Mouse (Mus musculus) testis, adult 2 months (tissue): ENCODE results near the gene Coa3. TPM values are rescaled to one million over a fixed set of nuclear protein-coding genes. Genes with fewer than 3 reads are reported as not detected.

Source experiments
- H3K27ac ChIP-seq: fragments of 200-500 bp; 2 replicates; pipeline ENCODE4 v1.5.1; 2012; ENCODE audit warnings: low read depth, low read length; ENCODE audit not compliant: control insufficient read depth, insufficient read depth
- H3K27me3 ChIP-seq: fragments of 200-500 bp; 2 replicates; pipeline ENCODE4 v1.6.1; 2012; ENCODE audit warnings: mild to moderate bottlenecking, low read length, moderate library complexity; ENCODE audit not compliant: control insufficient read depth, insufficient read depth
- H3K36me3 ChIP-seq: fragments of 200-500 bp; 2 replicates; pipeline ENCODE4 v1.6.1; 2012; ENCODE audit warnings: mild to moderate bottlenecking, low read length; ENCODE audit not compliant: control insufficient read depth, insufficient read depth
- H3K4me1 ChIP-seq: fragments of 200-500 bp; 2 replicates; pipeline ENCODE4 v1.6.1; 2012; ENCODE audit warnings: low read length; ENCODE audit not compliant: control insufficient read depth, insufficient read depth
- H3K4me3 ChIP-seq: fragments of 200-500 bp; 2 replicates; pipeline ENCODE4 v1.5.1; 2012; ENCODE audit warnings: low read depth, mild to moderate bottlenecking, low read length, moderate library complexity, mixed read lengths; ENCODE audit not compliant: control insufficient read depth
- CTCF ChIP-seq: fragments of 200-500 bp; IDR thresholded peaks from 2 replicates; pipeline ENCODE4 v1.5.1; 2012; ENCODE audit warnings: low read depth, mild to moderate bottlenecking, inconsistent platforms, low read length, moderate library complexity; ENCODE audit not compliant: control insufficient read depth, insufficient read depth, insufficient replicate concordance
- POLR2A ChIP-seq: fragments of 200-500 bp; IDR thresholded peaks from 2 replicates; pipeline ENCODE4 v1.6.1; 2012; ENCODE audit warnings: low read depth, mild to moderate bottlenecking, inconsistent platforms, low read length, moderate library complexity; ENCODE audit not compliant: control insufficient read depth
- polyA plus RNA-seq: library from polyadenylated mRNA; depleted of rRNA; stranded (reverse); fragments of >200 nt; gene quantifications from 2 replicates; pipeline ENCODE4 v1.2.3, GENCODE M21; 2012

Gene Coa3
- polyA plus RNA-seq, 1 experiment, result 46.6 TPM

GRCm38 (mm10) chr11:101259948-101260825 is 18.7 kb downstream of the Coa3 start, which contains the start of gene Wnk4:
Gene Wnk4 (plus strand): TSS chr11:101260567.
- H3K27me3 ChIP-seq, result peaks cover 2% of the 10 kb centered on the region; the same call in 1 of the 2 replicates
- peak within 1 kb of the TSS; percentile 79 for H3K4me3 ChIP-seq
- TF ChIP-seq POLR2A (peak; percentile 32), CTCF (no peak)
- 0 out of 2 replicates have a peak within 1 kb of the TSS, but pooled peaks have one; percentile 43 for H3K27ac ChIP-seq
- peaks cover 35% of the 10 kb centered on the region for H3K4me1 ChIP-seq
- H3K36me3 ChIP-seq, result no peaks in the 10 kb centered on the region

- Histone ChIP-seq H3K36me3 (no peaks in the 10 kb centered on the region), H3K4me1 (peaks cover 29% of the 10 kb centered on the region), H3K27ac (no peak overlapping the region), H3K4me3 (no peak overlapping the region), H3K27me3 (peaks cover 2% of the 10 kb centered on the region; the same call in 1 of the 2 replicates)
- TF ChIP-seq CTCF (no peak), POLR2A (no peak)
These were observed 19.6 kb downstream of the Coa3 start for GRCm38 (mm10) chr11:101259261-101259712.

GRCm38 (mm10) chr11:101255826-101256775 is 22.8 kb downstream of the Coa3 start:
- Histone ChIP-seq H3K4me3 (no peak overlapping the region), H3K36me3 (no peaks in the 10 kb centered on the region), H3K27me3 (no peaks in the 10 kb centered on the region; the same call in 1 of the 2 replicates), H3K27ac (no peak overlapping the region), H3K4me1 (peaks cover 15% of the 10 kb centered on the region)
- TF ChIP-seq CTCF (no peak), POLR2A (no peak)

- TF ChIP-seq POLR2A (peak; percentile 88), CTCF (no peak)
- peak within 1 kb of the TSS; percentile 99 for H3K4me3 ChIP-seq
- peaks cover 3% of the 10 kb centered on the region for H3K4me1 ChIP-seq
- no peaks in the 10 kb centered on the region for H3K27me3 ChIP-seq
- no peaks in the 10 kb centered on the region for H3K36me3 ChIP-seq
- peak within 1 kb of the TSS; percentile 93 for H3K27ac ChIP-seq
These were observed 25.1 kb downstream of the Coa3 start, which contains the start of gene Vps25 for GRCm38 (mm10) chr11:101253613-101254389. Gene Vps25 (plus strand): TSS chr11:101253707.

- H3K27me3 ChIP-seq, result no peaks in the 10 kb centered on the region
- TF ChIP-seq POLR2A (no peak), CTCF (no peak)
- H3K4me1 ChIP-seq, result peaks cover 5% of the 10 kb centered on the region
- H3K27ac ChIP-seq, result peak overlapping the region; percentile 64
- H3K36me3 ChIP-seq, result no peaks in the 10 kb centered on the region
- peak overlapping the region; percentile 99 for H3K4me3 ChIP-seq
These were observed 26.0 kb downstream of the Coa3 start for GRCm38 (mm10) chr11:101252941-101253340.

- H3K4me1 ChIP-seq, result peaks cover 5% of the 10 kb centered on the region
- H3K4me3 ChIP-seq, result no peak overlapping the region
- no peaks in the 10 kb centered on the region for H3K27me3 ChIP-seq
- no peaks in the 10 kb centered on the region for H3K36me3 ChIP-seq
- TF ChIP-seq CTCF, result no peak
- TF ChIP-seq POLR2A, result no peak
- H3K27ac ChIP-seq, result no peak overlapping the region
These were observed 27.9 kb downstream of the Coa3 start for GRCm38 (mm10) chr11:101251031-101251430.
